Mouse (Mus musculus): ENCODE results near the gene Zdhhc11. TPM values are rescaled to one million over a fixed set of nuclear protein-coding genes. Genes with fewer than 3 reads are reported as not detected.

The Zdhhc11 gene
- polyA plus RNA-seq, 1 experiment from 2014 or later: not detected

DNA sequence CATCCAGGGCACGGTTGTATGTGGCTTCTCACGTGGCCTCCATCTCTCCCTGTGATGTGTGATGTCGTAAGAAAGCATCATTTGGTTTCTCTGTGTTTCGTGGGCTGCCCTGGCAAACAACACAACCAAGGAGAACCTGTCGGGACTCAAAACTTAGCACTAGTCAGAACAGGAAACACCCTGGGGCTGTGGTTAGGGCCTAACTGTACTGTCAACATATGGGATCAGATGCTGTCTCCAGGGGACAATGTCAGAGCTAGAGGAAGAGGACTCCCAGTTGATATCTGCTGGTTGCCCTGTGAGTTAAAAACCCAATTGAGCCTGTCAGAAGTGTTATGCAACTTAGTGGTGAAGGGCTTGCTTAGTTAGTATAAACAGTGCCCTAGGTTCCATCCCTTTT, 8.1 kb upstream of the Zdhhc11 start:
- Histone ChIP-seq H3K27ac (ENCODE audit: low read length) (no peak overlapping the region), H3K4me3 (ENCODE audit: low read length) (no peak overlapping the region), H3K36me3 (ENCODE audit: control insufficient read depth, insufficient read depth, low read length) (peaks cover 32% of the 10 kb centered on the region), H3K9ac (ENCODE audit: low read length) (no peak overlapping the region), H3K4me2 (ENCODE audit: low read depth, low read length) (no peak overlapping the region), H3K9me3 (ENCODE audit: control insufficient read depth, low read length) (no peaks in the 10 kb centered on the region), H3K27me3 (ENCODE audit: control insufficient read depth, insufficient read depth, low read depth, low read length) (no peaks in the 10 kb centered on the region), H3K4me1 (replicated peaks; ENCODE audit: control insufficient read depth, insufficient read depth, low read length) (no peaks in the 10 kb centered on the region)
- ATAC-seq (ENCODE audit: low read depth): no peak
- WGBS: 88% methylated on average over 5 of the region's 5 CpGs

DNA sequence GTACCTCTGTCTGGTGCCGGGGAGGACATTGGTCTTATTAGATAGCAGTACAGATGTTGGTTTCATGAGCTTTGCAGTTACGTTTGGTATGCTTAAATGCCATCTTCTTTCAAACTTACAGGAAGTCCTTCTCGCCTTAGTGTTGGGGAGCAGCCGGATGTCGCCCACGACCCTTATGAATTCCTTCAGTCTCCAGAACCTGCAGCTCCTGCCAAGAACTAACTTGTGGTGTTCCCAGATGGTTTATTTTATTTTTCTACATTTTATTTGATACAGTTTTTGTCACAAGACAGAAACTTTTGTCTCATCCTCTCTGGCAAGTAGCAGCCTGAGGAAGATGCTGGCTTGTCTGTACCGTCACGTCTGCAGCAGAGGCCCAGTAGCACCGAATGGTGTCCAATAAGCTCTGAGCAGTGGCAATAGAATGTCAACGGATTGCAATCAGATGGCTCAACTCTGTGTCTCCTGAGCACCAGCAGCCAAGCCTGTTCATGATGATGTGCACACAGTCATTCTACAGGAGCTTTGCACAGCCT, 3.5 kb upstream of the Zdhhc11 start:
- Histone ChIP-seq H3K9ac (ENCODE audit: low read length) (no peak overlapping the region), H3K4me3 (ENCODE audit: low read length) (no peak overlapping the region), H3K36me3 (ENCODE audit: control insufficient read depth, insufficient read depth, low read length) (peaks cover 26% of the 10 kb centered on the region), H3K9me3 (ENCODE audit: control insufficient read depth, low read length) (no peaks in the 10 kb centered on the region), H3K27me3 (ENCODE audit: control insufficient read depth, insufficient read depth, low read depth, low read length) (no peaks in the 10 kb centered on the region), H3K4me2 (ENCODE audit: low read depth, low read length) (no peak overlapping the region), H3K27ac (ENCODE audit: low read length) (no peak overlapping the region), H3K4me1 (replicated peaks; ENCODE audit: control insufficient read depth, insufficient read depth, low read length) (no peaks in the 10 kb centered on the region)
- 81% methylated on average over 10 of the region's 10 CpGs for WGBS
- ATAC-seq (ENCODE audit: low read depth): no peak

DNA sequence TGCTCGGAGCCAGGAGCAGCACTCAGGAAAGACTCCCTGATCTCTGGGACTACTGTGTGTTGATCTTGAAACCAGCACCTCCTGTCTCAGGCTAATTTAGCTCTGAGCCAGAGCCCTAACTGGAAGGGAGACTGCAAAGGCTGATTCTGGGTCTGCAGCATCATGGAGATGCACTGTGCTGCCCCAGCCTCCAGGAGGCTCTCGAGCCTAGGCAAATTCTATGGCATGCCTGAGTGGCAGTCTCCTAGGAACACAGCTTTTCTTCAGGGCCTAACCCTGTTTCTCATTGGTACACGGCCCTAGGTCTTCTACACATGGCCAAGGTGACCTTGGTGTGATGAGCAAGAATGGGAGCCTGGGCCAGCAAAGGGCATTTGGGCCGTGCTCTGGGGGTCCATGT, 2.5 kb upstream of the Zdhhc11 start:
- no peak for ATAC-seq (ENCODE audit: low read depth)
- Histone ChIP-seq H3K36me3 (ENCODE audit: control insufficient read depth, insufficient read depth, low read length) (peaks cover 22% of the 10 kb centered on the region), H3K4me2 (ENCODE audit: low read depth, low read length) (no peak overlapping the region), H3K4me1 (replicated peaks; ENCODE audit: control insufficient read depth, insufficient read depth, low read length) (no peaks in the 10 kb centered on the region), H3K27ac (ENCODE audit: low read length) (no peak overlapping the region), H3K4me3 (ENCODE audit: low read length) (no peak overlapping the region), H3K27me3 (ENCODE audit: control insufficient read depth, insufficient read depth, low read depth, low read length) (no peaks in the 10 kb centered on the region), H3K9me3 (ENCODE audit: control insufficient read depth, low read length) (no peaks in the 10 kb centered on the region), H3K9ac (ENCODE audit: low read length) (no peak overlapping the region)
- WGBS: 82% methylated on average over 4 of the region's 4 CpGs

DNA sequence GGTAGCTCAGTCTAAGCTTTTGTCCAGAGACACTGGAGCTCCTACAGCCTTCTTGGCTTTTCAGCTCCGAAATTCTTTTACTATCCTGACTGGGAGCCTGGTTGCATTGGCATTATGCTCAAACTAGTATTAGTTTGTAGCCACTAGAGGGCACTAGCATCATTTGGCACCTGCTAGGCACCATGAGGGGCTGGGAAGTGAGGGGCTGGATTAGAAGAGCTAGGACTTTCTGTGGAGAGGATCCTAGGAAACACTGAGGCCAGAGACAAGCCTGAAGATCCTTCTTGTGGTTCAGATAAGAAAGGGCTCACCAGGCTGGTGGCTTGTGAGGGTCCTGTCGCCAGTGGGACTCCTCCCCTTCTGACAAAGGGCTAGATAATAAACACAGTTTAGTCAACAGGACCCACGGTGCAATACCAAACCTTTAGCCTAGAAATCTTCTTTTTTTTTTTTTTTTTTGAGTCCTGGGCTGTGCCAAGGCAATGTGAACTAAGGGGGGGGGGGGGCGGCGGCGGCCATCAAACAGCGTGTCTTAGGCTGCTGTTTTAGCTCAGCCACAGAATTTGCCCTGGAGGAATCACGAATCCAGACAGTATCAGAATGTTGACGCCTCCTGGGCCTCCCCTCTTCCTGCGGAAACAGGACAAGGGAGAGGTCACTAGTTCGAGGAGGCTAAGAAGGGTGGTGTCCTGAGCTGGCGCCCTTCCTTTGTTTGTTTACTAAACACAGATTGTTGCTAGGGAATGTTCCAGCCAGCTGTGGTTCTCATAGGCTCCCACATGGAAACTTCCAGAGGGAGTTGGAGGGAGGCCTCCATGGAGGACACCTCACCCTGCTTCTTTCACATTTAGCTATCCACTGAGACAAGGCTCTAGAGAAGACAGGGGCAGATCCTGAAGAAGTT, 7.1 kb downstream of the Zdhhc11 start:
- Histone ChIP-seq H3K27ac (ENCODE audit: low read length) (peak overlapping the region; percentile 42; the same call in 1 of the 2 replicates), H3K4me2 (ENCODE audit: low read depth, low read length) (peak overlapping the region; percentile 47), H3K4me1 (replicated peaks; ENCODE audit: control insufficient read depth, insufficient read depth, low read length) (peaks cover 7% of the 10 kb centered on the region), H3K9me3 (ENCODE audit: control insufficient read depth, low read length) (no peaks in the 10 kb centered on the region), H3K36me3 (ENCODE audit: control insufficient read depth, insufficient read depth, low read length) (no peaks in the 10 kb centered on the region), H3K9ac (ENCODE audit: low read length) (peak overlapping the region; percentile 38; the same call in 1 of the 2 replicates), H3K27me3 (ENCODE audit: control insufficient read depth, insufficient read depth, low read depth, low read length) (no peaks in the 10 kb centered on the region), H3K4me3 (ENCODE audit: low read length) (peak overlapping the region; percentile 21)
- ATAC-seq (ENCODE audit: low read depth): peak; percentile 92
- 13% methylated on average over 12 of the region's 12 CpGs for WGBS

DNA sequence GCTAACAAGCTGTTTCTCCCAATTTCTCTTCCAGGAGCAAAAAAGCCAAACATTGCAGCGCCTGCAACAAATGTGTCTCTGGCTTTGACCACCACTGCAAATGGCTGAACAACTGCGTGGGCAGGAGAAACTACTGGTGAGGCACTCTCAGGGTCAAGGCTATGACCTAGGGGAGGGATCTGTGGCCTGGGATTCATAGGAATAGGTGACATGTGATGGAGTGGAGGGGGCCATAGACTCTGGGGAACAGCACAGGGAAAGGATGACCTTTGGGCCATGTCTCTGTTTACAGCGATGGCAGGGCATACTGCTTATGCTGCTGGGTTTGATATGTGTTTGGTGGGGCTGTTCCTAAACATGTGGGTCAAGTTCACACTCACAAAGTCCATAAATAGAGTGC, 10.9 kb downstream of the Zdhhc11 start:
- Histone ChIP-seq H3K9me3 (ENCODE audit: control insufficient read depth, low read length) (no peaks in the 10 kb centered on the region), H3K27ac (ENCODE audit: low read length) (no peak overlapping the region), H3K9ac (ENCODE audit: low read length) (no peak overlapping the region), H3K4me3 (ENCODE audit: low read length) (no peak overlapping the region), H3K4me1 (replicated peaks; ENCODE audit: control insufficient read depth, insufficient read depth, low read length) (peaks cover 7% of the 10 kb centered on the region), H3K4me2 (ENCODE audit: low read depth, low read length) (no peak overlapping the region), H3K27me3 (ENCODE audit: control insufficient read depth, insufficient read depth, low read depth, low read length) (no peaks in the 10 kb centered on the region), H3K36me3 (ENCODE audit: control insufficient read depth, insufficient read depth, low read length) (no peaks in the 10 kb centered on the region)
- no peak for ATAC-seq (ENCODE audit: low read depth)
- 74% methylated on average over 3 of the region's 3 CpGs for WGBS

DNA sequence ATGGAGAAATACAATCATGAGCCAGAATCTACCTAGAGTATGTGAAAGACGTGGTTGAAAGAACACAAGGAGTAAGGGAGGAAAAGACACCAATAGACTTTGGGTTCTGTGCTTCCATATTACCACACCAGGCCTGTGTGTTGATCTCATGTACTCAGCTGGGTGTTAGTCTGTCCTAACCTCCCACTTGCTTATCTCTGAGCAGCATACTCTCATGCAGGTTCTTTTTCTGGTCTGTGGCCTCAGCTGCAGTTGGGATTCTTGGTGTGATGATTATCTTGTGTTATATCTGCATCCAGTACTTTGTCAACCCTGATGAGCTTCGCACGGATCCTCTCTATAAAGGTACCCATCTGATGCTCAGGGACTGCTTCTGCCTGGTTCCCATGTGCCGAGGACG, 13.3 kb downstream of the Zdhhc11 start:
- Histone ChIP-seq H3K4me2 (ENCODE audit: low read depth, low read length) (no peak overlapping the region), H3K27ac (ENCODE audit: low read length) (no peak overlapping the region), H3K27me3 (ENCODE audit: control insufficient read depth, insufficient read depth, low read depth, low read length) (no peaks in the 10 kb centered on the region), H3K9ac (ENCODE audit: low read length) (no peak overlapping the region), H3K4me3 (ENCODE audit: low read length) (no peak overlapping the region), H3K36me3 (ENCODE audit: control insufficient read depth, insufficient read depth, low read length) (no peaks in the 10 kb centered on the region), H3K9me3 (ENCODE audit: control insufficient read depth, low read length) (no peaks in the 10 kb centered on the region), H3K4me1 (replicated peaks; ENCODE audit: control insufficient read depth, insufficient read depth, low read length) (no peaks in the 10 kb centered on the region)
- 80% methylated on average over 5 of the region's 5 CpGs for WGBS
- ATAC-seq (ENCODE audit: low read depth): no peak

DNA sequence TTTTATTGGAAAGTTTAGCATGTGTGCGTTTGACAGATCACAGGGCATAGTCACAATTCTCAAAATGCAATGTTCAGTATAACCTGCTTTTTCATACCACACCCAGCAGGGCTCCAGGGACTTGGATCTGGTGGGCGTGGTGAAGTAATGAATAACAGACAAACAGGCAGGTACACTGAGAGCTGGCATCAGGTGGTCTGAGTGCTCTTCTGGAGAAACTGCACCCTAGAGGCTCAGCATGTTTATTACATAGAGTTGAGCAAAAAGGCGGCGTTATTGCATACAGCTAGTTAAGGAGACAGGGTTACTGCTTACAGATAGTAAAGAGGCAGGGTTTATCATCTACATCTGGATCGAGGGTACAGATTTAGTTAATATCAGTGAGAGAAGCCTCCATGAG, 26.7 kb downstream of the Zdhhc11 start:
- H3K9ac ChIP-seq (ENCODE audit: low read length): no peak overlapping the region
- no peaks in the 10 kb centered on the region for H3K27me3 ChIP-seq (ENCODE audit: control insufficient read depth, insufficient read depth, low read depth, low read length)
- no peaks in the 10 kb centered on the region for H3K9me3 ChIP-seq (ENCODE audit: control insufficient read depth, low read length)
- H3K4me1 ChIP-seq (replicated peaks; ENCODE audit: control insufficient read depth, insufficient read depth, low read length): no peaks in the 10 kb centered on the region
- H3K36me3 ChIP-seq (ENCODE audit: control insufficient read depth, insufficient read depth, low read length): no peaks in the 10 kb centered on the region
- ATAC-seq (ENCODE audit: low read depth): no peak
- WGBS: 76% methylated on average over 5 of the region's 5 CpGs
- H3K4me2 ChIP-seq (ENCODE audit: low read depth, low read length): no peak overlapping the region
- no peak overlapping the region for H3K4me3 ChIP-seq (ENCODE audit: low read length)
- no peak overlapping the region for H3K27ac ChIP-seq (ENCODE audit: low read length)

DNA sequence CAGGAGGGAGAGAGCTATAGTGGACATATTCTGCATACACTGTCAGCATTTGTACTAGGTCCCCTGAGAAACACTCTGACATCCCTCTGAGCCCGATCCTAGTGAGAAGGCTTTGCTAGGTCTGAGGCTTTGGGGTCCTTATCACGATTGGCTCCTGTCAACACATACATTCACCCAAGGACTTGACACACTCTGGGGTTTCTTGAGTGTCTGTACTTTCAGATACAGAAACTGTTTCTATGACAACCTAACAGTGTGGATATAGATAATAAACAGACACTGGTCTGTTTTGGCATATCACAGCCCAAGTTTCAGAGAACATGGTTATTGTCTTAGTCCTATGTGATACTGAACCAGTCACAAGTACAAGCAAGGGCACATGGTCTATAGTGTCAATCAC, 27.1 kb downstream of the Zdhhc11 start:
- Histone ChIP-seq H3K4me3 (ENCODE audit: low read length) (no peak overlapping the region), H3K36me3 (ENCODE audit: control insufficient read depth, insufficient read depth, low read length) (no peaks in the 10 kb centered on the region), H3K27ac (ENCODE audit: low read length) (no peak overlapping the region), H3K27me3 (ENCODE audit: control insufficient read depth, insufficient read depth, low read depth, low read length) (no peaks in the 10 kb centered on the region), H3K9ac (ENCODE audit: low read length) (no peak overlapping the region), H3K4me2 (ENCODE audit: low read depth, low read length) (no peak overlapping the region), H3K9me3 (ENCODE audit: control insufficient read depth, low read length) (no peaks in the 10 kb centered on the region), H3K4me1 (replicated peaks; ENCODE audit: control insufficient read depth, insufficient read depth, low read length) (no peaks in the 10 kb centered on the region)
- ATAC-seq (ENCODE audit: low read depth): no peak
- 33% methylated on average over 2 of the region's 2 CpGs for WGBS

DNA sequence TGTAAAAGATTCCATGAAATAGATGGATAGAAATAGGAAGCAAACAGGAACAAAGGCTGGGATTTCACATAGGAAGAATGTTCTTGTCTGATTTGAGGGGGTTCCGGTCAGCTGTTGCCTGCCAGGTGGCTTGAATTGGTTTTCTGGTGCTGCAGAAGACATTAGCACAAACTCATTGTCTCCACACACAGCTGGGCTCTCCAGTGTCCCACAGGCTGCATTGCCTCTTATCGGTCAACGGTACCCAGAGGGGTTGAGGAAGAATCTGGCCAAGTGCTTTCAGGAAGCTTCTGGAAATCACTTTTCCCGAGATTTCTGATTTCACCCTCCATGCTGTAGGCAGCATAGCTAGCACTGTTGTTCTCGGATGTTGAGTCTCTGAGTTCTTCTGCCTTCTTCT, 27.6 kb downstream of the Zdhhc11 start:
- no peaks in the 10 kb centered on the region for H3K36me3 ChIP-seq (ENCODE audit: control insufficient read depth, insufficient read depth, low read length)
- no peaks in the 10 kb centered on the region for H3K27me3 ChIP-seq (ENCODE audit: control insufficient read depth, insufficient read depth, low read depth, low read length)
- no peak for ATAC-seq (ENCODE audit: low read depth)
- H3K4me2 ChIP-seq (ENCODE audit: low read depth, low read length): no peak overlapping the region
- no peak overlapping the region for H3K9ac ChIP-seq (ENCODE audit: low read length)
- no peak overlapping the region for H3K27ac ChIP-seq (ENCODE audit: low read length)
- no peak overlapping the region for H3K4me3 ChIP-seq (ENCODE audit: low read length)
- 74% methylated on average over 5 of the region's 5 CpGs for WGBS
- H3K4me1 ChIP-seq (replicated peaks; ENCODE audit: control insufficient read depth, insufficient read depth, low read length): no peaks in the 10 kb centered on the region
- no peaks in the 10 kb centered on the region for H3K9me3 ChIP-seq (ENCODE audit: control insufficient read depth, low read length)

Data from lung, embryonic 16.5 days (tissue).